Mouse (Mus musculus) neutrophil, adult 5-6 weeks (primary cell): Measurements from ENCODE around the gene Ocm. TPM values are rescaled to one million over a fixed set of nuclear protein-coding genes. Genes with fewer than 3 reads are reported as not detected.

Source experiments
- total RNA-seq: library from RNA; stranded (forward); fragments of 200-1000 nt; gene quantifications from 2 replicates; pipeline ENCODE4 v1.2.3, GENCODE M21; 2017

Gene Ocm
- total RNA-seq, 1 experiment from 2014 or later, result not detected

Other genes starting within 250 kb of the Ocm start
- 45.8 and 46.3 TPM in 2 replicates for gene Eif2ak1, start 208.9 kb downstream of the Ocm start, total RNA-seq
- gene Ankrd61, start 129.0 kb downstream of the Ocm start, total RNA-seq, result 0.35 TPM in 1 of 2 replicates, not detected in the other
- gene Aimp2, start 116.8 kb downstream of the Ocm start, total RNA-seq, result 14.5 and 15.0 TPM in 2 replicates
- 31.6 and 33.4 TPM in 2 replicates for gene Pms2, start 116.7 kb downstream of the Ocm start, total RNA-seq
- not detected in 2 replicates for gene Gm42421, start 98.5 kb downstream of the Ocm start, total RNA-seq
- gene Rsph10b, start 93.6 kb downstream of the Ocm start, total RNA-seq, result 3.7 and 5.4 TPM in 2 replicates
- gene Ccz1, start 11.8 kb downstream of the Ocm start, total RNA-seq, result 83.2 and 85.0 TPM in 2 replicates
- 28.9 and 34.6 TPM in 2 replicates for gene Lmtk2, start 73.8 kb upstream of the Ocm start, total RNA-seq
- gene Bhlha15, start 163.6 kb upstream of the Ocm start, total RNA-seq, result 0.47 and 0.74 TPM in 2 replicates
- 43.5 and 48.3 TPM in 2 replicates for gene Tecpr1, start 196.9 kb upstream of the Ocm start, total RNA-seq
- 29.8 and 39.1 TPM in 2 replicates for gene Bri3, start 217.8 kb upstream of the Ocm start, total RNA-seq